Mouse (Mus musculus) sigmoid colon, adult 10 weeks (tissue): ENCODE measurements around the gene Hmgcr. TPM values are rescaled to one million over a fixed set of nuclear protein-coding genes. Genes with fewer than 3 reads are reported as not detected.

ENCODE experiments used
- polyA plus RNA-seq: library from polyadenylated mRNA; stranded (reverse); fragments of 350-450 nt; fragmentation: Illumina TruSeq; extraction: RNeasy Lipid Tissue Mini Kit (QIAGEN cat#74804); gene quantifications from one replicate; pipeline ENCODE4 v1.2.3, GENCODE M21; 2014; ENCODE audit warnings: low read depth, low replicate concordance

Hmgcr gene
- polyA plus RNA-seq, result 66.8 TPM

DNA sequence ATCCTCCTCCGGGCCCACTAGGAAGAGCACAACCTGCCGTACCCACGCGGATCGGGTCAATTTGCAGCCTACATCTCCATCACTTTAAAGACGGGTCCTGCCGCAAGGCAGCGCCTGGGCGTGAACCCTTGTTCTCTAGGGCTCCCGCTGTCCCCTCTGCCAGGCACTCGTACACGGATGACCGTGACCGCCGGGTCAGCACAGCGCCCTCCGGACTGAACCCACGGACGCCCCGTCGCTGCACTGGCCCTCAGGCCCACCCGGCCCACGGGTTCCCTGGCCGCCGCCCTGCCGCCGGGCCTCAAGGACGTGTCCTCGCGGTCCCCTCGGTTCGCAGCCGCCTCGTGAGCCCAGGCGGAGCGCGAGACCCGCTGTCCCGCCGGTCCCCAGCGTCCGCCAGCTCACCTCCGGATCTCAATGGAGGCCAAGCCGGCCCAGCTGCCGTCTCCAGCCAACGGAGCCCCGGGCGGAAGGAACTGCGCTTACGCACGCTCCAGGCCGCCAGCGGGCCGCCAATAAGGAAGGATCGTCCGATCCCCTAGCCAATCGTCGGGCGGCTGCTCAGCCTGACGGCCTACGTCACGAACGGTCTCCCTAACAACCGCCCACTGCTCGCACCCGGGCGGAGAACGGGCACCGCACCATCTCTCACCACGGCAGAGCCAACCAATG is at the start of gene Hmgcr:
Gene Hmgcr (minus strand): TSS at position 531 of the 672 bp plus-strand sequence.

Other genes starting within 250 kb of the Hmgcr start
- gene Ankdd1b, start 199.7 kb downstream of the Hmgcr start, polyA plus RNA-seq, result 4.0 TPM
- gene Gm17622, start 180.2 kb downstream of the Hmgcr start, polyA plus RNA-seq, result not detected
- gene Polk, start 128.4 kb downstream of the Hmgcr start, polyA plus RNA-seq, result 32.2 TPM
- 180 TPM for gene Col4a3bp, start 128.3 kb downstream of the Hmgcr start, polyA plus RNA-seq
- not detected for gene Ankrd31, start 77.3 kb upstream of the Hmgcr start, polyA plus RNA-seq